Mouse (Mus musculus): ENCODE measurements at regions not wholly inside any gene's neighbourhood (a gene's known extent, or its start where the extent isn't known, plus 50 kb on each side); places are given as distances from the start of the nearest gene placed in this dataset.

- TF ChIP-seq CTCF (IDR thresholded peaks at IDR 0.05) (no peak), EP300 (IDR thresholded peaks at IDR 0.05) (no peak)
Measured at GRCm38 (mm10) chr13:72120911-72121553, 157.5 kb upstream of the Irx1 start.
